ENCODE assay signal across 5 mouse cellular contexts in the genomic region with DNA sequence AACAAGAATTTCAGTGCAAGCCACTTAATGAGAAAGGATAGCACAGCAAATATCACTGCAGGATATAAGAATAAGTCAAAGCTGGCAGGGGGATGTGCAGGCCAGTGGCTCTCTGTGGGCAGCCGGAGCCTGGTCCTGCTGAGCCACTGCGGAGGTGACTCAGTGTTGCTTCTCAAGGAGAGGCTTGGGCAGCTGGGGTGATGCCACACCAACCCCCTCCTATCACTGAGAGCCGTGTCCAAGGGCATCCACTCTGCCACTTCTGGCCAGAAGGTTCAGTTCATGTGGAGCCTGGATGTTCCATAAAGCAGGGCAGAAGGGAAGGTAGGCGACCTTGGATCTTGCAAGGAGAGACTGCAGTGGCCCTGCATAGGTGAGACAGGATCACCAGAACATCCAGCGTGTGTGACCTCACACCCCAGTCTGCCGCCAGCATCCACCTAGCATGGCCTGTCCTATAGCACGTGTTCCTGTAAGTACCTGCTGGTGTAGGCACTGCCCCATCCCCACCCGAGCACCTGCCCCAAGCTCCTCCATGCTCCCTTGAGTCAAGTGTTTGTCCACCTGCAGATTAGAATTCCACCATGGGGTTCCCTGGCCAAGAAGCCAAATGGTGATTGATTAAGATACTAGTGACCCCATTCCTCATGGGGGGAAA.
"Had no signal": no experiment of that assay in that cellular context is flagged by ENCODE, and none has a peak within 500 bp of the region (broad histone marks: within the 10 kb centered on the region; RNA-seq: fewer than 3 reads in every experiment).

No protein-coding gene starts in this region.

- H3K36me3 ChIP-seq: limb, embryonic 12.5 days; midbrain, embryonic 10.5 days; neural tube, embryonic 12.5 days had no signal

- H3K27ac ChIP-seq: layer of hippocampus, adult 2 months; midbrain, embryonic 10.5 days; neural tube, embryonic 12.5 days had no signal

- H3K9ac ChIP-seq: limb, embryonic 12.5 days; liver, embryonic 15.5 days; neural tube, embryonic 12.5 days had no signal

- H3K4me2 ChIP-seq: limb, embryonic 12.5 days; liver, embryonic 15.5 days; neural tube, embryonic 12.5 days had no signal

- H3K4me3 ChIP-seq: layer of hippocampus, adult 2 months; limb, embryonic 12.5 days; liver, embryonic 15.5 days; midbrain, embryonic 10.5 days; neural tube, embryonic 12.5 days had no signal

- H3K9me3 ChIP-seq: liver, embryonic 15.5 days; midbrain, embryonic 10.5 days; neural tube, embryonic 12.5 days had no signal

- H3K27me3 ChIP-seq: limb, embryonic 12.5 days; liver, embryonic 15.5 days; neural tube, embryonic 12.5 days had no signal
